Mouse (Mus musculus): ENCODE data around the gene Plekha7. TPM values are rescaled to one million over a fixed set of nuclear protein-coding genes. Genes with fewer than 3 reads are reported as not detected.

The Plekha7 gene
- polyA plus RNA-seq, 1 experiment from 2014 or later = 18.7 TPM

- H3K4me3 ChIP-seq (ENCODE audit: low read length) = peak overlapping the region; percentile 51
- WGBS = under 1% methylated on average over 68 of the region's 69 CpGs
- peak overlapping the region; percentile 91 for H3K4me2 ChIP-seq (ENCODE audit: low read depth, low read length)
- H3K27ac ChIP-seq (ENCODE audit: low read length) = peak overlapping the region; percentile 29; the same call in 1 of the 2 replicates
- H3K9ac ChIP-seq (ENCODE audit: low read depth, low read length) = peak overlapping the region; percentile 57
- H3K27me3 ChIP-seq (replicated peaks; ENCODE audit: control insufficient read depth, insufficient read depth, low read length) = no peaks in the 10 kb centered on the region
- peak; percentile 62 for ATAC-seq
- H3K36me3 ChIP-seq (ENCODE audit: control insufficient read depth, insufficient read depth, low read length) = no peaks in the 10 kb centered on the region
- H3K9me3 ChIP-seq (ENCODE audit: control insufficient read depth, low read length) = no peaks in the 10 kb centered on the region
- H3K4me1 ChIP-seq (ENCODE audit: control insufficient read depth, insufficient read depth, low read length) = peaks cover 39% of the 10 kb centered on the region
Measured at GRCm38 (mm10) chr7:116237157-116237981, 70.8 kb downstream of the Plekha7 start.

GRCm38 (mm10) chr7:116236608-116237007 lies 71.6 kb downstream of the Plekha7 start:
- WGBS = 39% methylated on average over 8 of the region's 8 CpGs
- peak overlapping the region; percentile 91 for H3K4me2 ChIP-seq (ENCODE audit: low read depth, low read length)
- peaks cover 39% of the 10 kb centered on the region for H3K4me1 ChIP-seq (ENCODE audit: control insufficient read depth, insufficient read depth, low read length)
- no peaks in the 10 kb centered on the region for H3K36me3 ChIP-seq (ENCODE audit: control insufficient read depth, insufficient read depth, low read length)
- peak; percentile 69 for ATAC-seq
- H3K27ac ChIP-seq (ENCODE audit: low read length) = no peak overlapping the region
- peak overlapping the region; percentile 51 for H3K4me3 ChIP-seq (ENCODE audit: low read length)
- 0 out of 2 replicates have a peak overlapping the region, but pooled peaks have one; percentile 57 for H3K9ac ChIP-seq (ENCODE audit: low read depth, low read length)
- H3K9me3 ChIP-seq (ENCODE audit: control insufficient read depth, low read length) = no peaks in the 10 kb centered on the region
- H3K27me3 ChIP-seq (replicated peaks; ENCODE audit: control insufficient read depth, insufficient read depth, low read length) = no peaks in the 10 kb centered on the region

GRCm38 (mm10) chr7:116234287-116234806 lies 73.8 kb downstream of the Plekha7 start:
- Histone ChIP-seq H3K4me2 (ENCODE audit: low read depth, low read length) (no peak overlapping the region), H3K27ac (ENCODE audit: low read length) (no peak overlapping the region), H3K9ac (ENCODE audit: low read depth, low read length) (no peak overlapping the region), H3K36me3 (ENCODE audit: control insufficient read depth, insufficient read depth, low read length) (no peaks in the 10 kb centered on the region), H3K4me3 (ENCODE audit: low read length) (no peak overlapping the region), H3K9me3 (ENCODE audit: control insufficient read depth, low read length) (no peaks in the 10 kb centered on the region), H3K4me1 (ENCODE audit: control insufficient read depth, insufficient read depth, low read length) (peaks cover 46% of the 10 kb centered on the region), H3K27me3 (replicated peaks; ENCODE audit: control insufficient read depth, insufficient read depth, low read length) (no peaks in the 10 kb centered on the region)
- WGBS = 49% methylated on average over 7 of the region's 7 CpGs
- no peak for ATAC-seq

DNA sequence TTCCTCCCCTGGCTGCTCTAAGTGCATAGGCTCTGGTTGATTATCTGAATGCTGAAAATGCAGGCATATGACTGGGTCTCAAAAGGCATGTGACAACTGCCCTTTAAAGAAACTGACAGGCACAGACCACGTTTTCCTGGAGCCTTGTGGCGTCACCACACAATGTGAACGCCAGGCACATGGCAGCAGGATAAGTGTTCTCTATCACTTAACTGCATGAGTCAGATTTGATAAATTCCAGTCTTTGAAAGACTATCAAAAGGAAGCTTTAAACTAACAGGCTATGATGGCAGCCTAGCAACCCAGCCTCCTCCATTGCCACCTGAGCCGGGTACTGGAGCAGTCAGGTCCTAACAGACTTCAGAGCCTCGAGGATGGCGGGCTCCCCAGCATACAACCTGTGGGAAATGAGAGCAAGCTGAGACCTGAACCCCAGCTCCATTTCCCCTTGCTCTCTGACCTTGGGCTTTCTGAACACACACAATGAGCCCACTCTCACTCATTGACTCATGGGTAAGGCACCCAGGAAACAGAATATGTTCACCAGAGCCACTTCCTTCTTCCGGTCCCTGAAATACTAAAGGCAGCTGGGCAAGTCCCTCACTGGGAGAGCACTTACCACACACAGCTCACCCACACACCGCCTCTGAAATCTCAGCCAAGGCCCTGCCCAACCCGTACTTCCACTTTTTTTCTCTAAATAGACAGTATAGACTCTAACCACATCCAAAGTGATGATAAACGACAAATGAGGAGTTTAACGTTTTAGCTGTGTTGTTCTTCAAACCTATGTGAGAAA lies 77.2 kb downstream of the Plekha7 start:
- ATAC-seq = peak; percentile 33
- Histone ChIP-seq H3K9me3 (ENCODE audit: control insufficient read depth, low read length) (no peaks in the 10 kb centered on the region), H3K4me2 (ENCODE audit: low read depth, low read length) (no peak overlapping the region), H3K27me3 (replicated peaks; ENCODE audit: control insufficient read depth, insufficient read depth, low read length) (no peaks in the 10 kb centered on the region), H3K9ac (ENCODE audit: low read depth, low read length) (no peak overlapping the region), H3K36me3 (ENCODE audit: control insufficient read depth, insufficient read depth, low read length) (no peaks in the 10 kb centered on the region), H3K4me1 (ENCODE audit: control insufficient read depth, insufficient read depth, low read length) (peaks cover 47% of the 10 kb centered on the region), H3K27ac (ENCODE audit: low read length) (0 out of 2 replicates have a peak overlapping the region, but pooled peaks have one; percentile 29), H3K4me3 (ENCODE audit: low read length) (no peak overlapping the region)
- WGBS = 53% methylated on average over 11 of the region's 11 CpGs

GRCm38 (mm10) chr7:116226877-116227282 lies 81.3 kb downstream of the Plekha7 start:
- Histone ChIP-seq H3K9me3 (ENCODE audit: control insufficient read depth, low read length) (no peaks in the 10 kb centered on the region), H3K4me2 (ENCODE audit: low read depth, low read length) (no peak overlapping the region), H3K4me1 (ENCODE audit: control insufficient read depth, insufficient read depth, low read length) (peaks cover 50% of the 10 kb centered on the region), H3K4me3 (ENCODE audit: low read length) (no peak overlapping the region), H3K27me3 (replicated peaks; ENCODE audit: control insufficient read depth, insufficient read depth, low read length) (no peaks in the 10 kb centered on the region), H3K27ac (ENCODE audit: low read length) (no peak overlapping the region), H3K9ac (ENCODE audit: low read depth, low read length) (no peak overlapping the region), H3K36me3 (ENCODE audit: control insufficient read depth, insufficient read depth, low read length) (no peaks in the 10 kb centered on the region)
- 74% methylated on average over 7 of the region's 7 CpGs for WGBS
- ATAC-seq = no peak

- Histone ChIP-seq H3K27ac (ENCODE audit: low read length) (no peak overlapping the region), H3K4me2 (ENCODE audit: low read depth, low read length) (no peak overlapping the region), H3K27me3 (replicated peaks; ENCODE audit: control insufficient read depth, insufficient read depth, low read length) (no peaks in the 10 kb centered on the region), H3K36me3 (ENCODE audit: control insufficient read depth, insufficient read depth, low read length) (no peaks in the 10 kb centered on the region), H3K9me3 (ENCODE audit: control insufficient read depth, low read length) (no peaks in the 10 kb centered on the region), H3K4me3 (ENCODE audit: low read length) (no peak overlapping the region), H3K4me1 (ENCODE audit: control insufficient read depth, insufficient read depth, low read length) (peaks cover 55% of the 10 kb centered on the region), H3K9ac (ENCODE audit: low read depth, low read length) (no peak overlapping the region)
- 69% methylated on average over 6 of the region's 6 CpGs for WGBS
- no peak for ATAC-seq
Measured at GRCm38 (mm10) chr7:116226316-116226715, 81.9 kb downstream of the Plekha7 start.

DNA sequence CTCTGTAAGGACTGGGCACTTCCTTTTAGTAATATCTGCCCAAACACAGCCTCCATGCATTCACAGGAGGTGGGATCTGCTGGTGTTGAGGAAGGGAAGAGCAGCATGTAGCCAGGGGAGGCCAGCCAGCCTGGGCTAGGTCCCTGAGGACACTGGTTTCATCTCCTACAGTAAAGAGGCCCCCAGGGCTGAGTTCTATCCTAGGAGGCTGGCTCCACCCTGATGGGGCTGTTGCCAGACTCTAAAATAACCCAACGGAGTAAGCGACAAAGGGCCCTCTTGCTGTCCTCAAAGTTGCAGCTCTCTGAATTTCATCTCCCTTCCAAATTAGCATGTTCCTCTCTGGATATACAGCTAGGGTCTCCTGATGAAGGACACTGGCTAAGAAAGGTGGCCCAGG lies 83.6 kb downstream of the Plekha7 start:
- H3K9ac ChIP-seq (ENCODE audit: low read depth, low read length) = no peak overlapping the region
- no peaks in the 10 kb centered on the region for H3K9me3 ChIP-seq (ENCODE audit: control insufficient read depth, low read length)
- ATAC-seq = no peak
- H3K27me3 ChIP-seq (replicated peaks; ENCODE audit: control insufficient read depth, insufficient read depth, low read length) = no peaks in the 10 kb centered on the region
- H3K4me1 ChIP-seq (ENCODE audit: control insufficient read depth, insufficient read depth, low read length) = peaks cover 60% of the 10 kb centered on the region
- H3K27ac ChIP-seq (ENCODE audit: low read length) = no peak overlapping the region
- no peaks in the 10 kb centered on the region for H3K36me3 ChIP-seq (ENCODE audit: control insufficient read depth, insufficient read depth, low read length)
- H3K4me3 ChIP-seq (ENCODE audit: low read length) = no peak overlapping the region
- H3K4me2 ChIP-seq (ENCODE audit: low read depth, low read length) = no peak overlapping the region
- 80% methylated on average over 2 of the region's 2 CpGs for WGBS

- no peaks in the 10 kb centered on the region for H3K9me3 ChIP-seq (ENCODE audit: control insufficient read depth, low read length)
- 61% methylated on average over 14 of the region's 14 CpGs for whole genome bisulfite sequencing
- H3K9ac ChIP-seq (ENCODE audit: low read depth, low read length) = no peak overlapping the region
- no peak overlapping the region for H3K4me3 ChIP-seq (ENCODE audit: low read length)
- H3K27ac ChIP-seq (ENCODE audit: low read length) = peak overlapping the region; percentile 88
- peak; percentile 47 for ATAC-seq
- peak overlapping the region; percentile 19; the same call in 1 of the 2 replicates for H3K4me2 ChIP-seq (ENCODE audit: low read depth, low read length)
- peaks cover 57% of the 10 kb centered on the region for H3K4me1 ChIP-seq (ENCODE audit: control insufficient read depth, insufficient read depth, low read length)
- no peaks in the 10 kb centered on the region for H3K27me3 ChIP-seq (replicated peaks; ENCODE audit: control insufficient read depth, insufficient read depth, low read length)
- no peaks in the 10 kb centered on the region for H3K36me3 ChIP-seq (ENCODE audit: control insufficient read depth, insufficient read depth, low read length)
Measured at GRCm38 (mm10) chr7:116223010-116223783, 85.0 kb downstream of the Plekha7 start.
